Mouse (Mus musculus): ENCODE results near the gene B230217C12Rik.
A peak's percentile ranks its signal among the peaks of the same experiment; 100 is the strongest.
"Not testable (repeated sequence)": the region's sequence is repeated elsewhere in the genome, so short reads cannot be mapped to it uniquely, and the experiment has no call there.

The B230217C12Rik gene

GRCm38 (mm10) chr11:97865421-97865820, 24.8 kb downstream of the B230217C12Rik start:
- DNase-seq (ENCODE audit: extremely low spot score, low spot score): no peak

- DNase-seq (ENCODE audit: extremely low spot score, low spot score): no peak
These were observed 25.7 kb downstream of the B230217C12Rik start for GRCm38 (mm10) chr11:97866091-97866888.

DNA sequence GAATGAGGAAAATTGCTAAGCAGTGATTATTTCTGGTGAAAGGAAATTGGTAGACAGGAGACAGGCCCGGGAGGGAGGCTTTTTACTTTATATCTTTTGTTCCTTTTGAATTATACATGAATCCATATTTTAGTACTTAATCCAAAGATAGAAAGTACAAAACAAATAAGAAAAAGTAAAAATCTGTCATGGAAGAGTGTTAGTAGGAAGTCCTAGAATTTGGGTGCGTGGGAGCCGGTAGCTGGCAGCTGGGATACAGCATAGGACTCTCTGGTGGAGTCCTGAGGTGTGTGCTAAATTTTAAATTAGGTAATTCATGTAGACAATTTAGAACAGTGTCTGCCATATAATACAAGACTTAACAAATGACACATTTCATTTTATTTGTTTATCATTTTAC, 27.0 kb downstream of the B230217C12Rik start:
- no peak for DNase-seq (ENCODE audit: extremely low spot score, low spot score)

DNA sequence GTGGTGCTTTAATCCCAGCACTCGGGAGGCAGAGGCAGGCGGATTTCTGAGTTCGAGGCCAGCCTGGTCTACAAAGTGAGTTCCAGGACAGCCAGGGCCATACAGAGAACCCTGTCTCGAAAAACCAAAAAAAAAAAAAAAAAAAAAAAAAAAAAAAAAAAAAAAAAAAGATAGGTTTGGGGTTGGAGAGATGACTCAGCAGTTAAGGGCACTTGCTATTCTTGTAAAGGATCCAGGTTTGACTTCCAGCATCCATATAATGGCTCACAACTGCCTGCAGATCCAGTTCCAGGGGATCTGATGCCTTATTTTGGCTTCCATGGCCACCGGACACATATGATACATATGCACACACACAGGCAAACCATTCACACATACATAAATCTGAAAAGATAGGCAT, 31.8 kb downstream of the B230217C12Rik start:
- DNase-seq (ENCODE audit: extremely low spot score, low spot score): not testable (repeated sequence)

GRCm38 (mm10) chr11:97874396-97874795, 33.8 kb downstream of the B230217C12Rik start:
- DNase-seq (ENCODE audit: extremely low spot score, low spot score): no peak

DNA sequence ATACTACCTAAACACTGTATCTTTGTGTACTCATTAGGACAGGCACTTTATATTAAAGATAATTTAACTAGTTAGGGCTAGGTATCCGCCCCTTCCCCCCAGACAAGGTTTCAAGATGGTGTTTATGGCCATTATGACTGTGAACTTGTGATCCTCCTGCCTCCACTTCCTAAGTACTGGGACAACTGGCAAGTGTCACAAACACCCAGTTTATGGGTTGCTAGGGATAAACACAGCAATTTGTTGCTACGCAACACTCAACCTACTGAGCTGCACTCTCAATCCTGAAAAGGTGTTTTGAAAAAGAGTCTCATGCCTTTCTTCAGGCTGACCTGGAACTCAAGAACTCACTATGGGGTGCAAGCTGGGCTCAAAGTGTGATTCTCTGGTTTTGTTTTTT, 36.8 kb downstream of the B230217C12Rik start:
- DNase-seq (ENCODE audit: extremely low spot score, low spot score): no peak

- DNase-seq (ENCODE audit: extremely low spot score, low spot score): no peak
These were observed 39.8 kb downstream of the B230217C12Rik start for GRCm38 (mm10) chr11:97880362-97880761.

DNA sequence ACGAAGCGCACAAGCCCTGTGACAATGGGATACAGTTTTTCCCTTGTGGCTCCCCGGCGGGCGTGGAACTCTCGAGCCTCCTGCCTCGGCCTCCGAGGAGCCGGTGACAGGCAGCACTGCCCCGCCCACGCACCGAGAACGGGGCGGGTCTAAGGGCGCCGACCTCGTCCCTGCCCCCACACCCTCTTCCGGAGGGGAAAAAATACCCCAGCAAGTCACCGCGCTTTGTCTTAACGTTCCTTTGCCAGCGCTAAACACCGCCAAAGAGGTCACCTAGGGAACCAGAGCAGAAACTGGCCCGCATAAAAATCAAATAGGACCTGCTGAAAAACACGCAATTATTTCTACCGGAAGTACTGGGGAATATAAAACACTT, 43.0 kb downstream of the B230217C12Rik start:
- DNase-seq (ENCODE audit: extremely low spot score, low spot score): peak; percentile 78

DNA sequence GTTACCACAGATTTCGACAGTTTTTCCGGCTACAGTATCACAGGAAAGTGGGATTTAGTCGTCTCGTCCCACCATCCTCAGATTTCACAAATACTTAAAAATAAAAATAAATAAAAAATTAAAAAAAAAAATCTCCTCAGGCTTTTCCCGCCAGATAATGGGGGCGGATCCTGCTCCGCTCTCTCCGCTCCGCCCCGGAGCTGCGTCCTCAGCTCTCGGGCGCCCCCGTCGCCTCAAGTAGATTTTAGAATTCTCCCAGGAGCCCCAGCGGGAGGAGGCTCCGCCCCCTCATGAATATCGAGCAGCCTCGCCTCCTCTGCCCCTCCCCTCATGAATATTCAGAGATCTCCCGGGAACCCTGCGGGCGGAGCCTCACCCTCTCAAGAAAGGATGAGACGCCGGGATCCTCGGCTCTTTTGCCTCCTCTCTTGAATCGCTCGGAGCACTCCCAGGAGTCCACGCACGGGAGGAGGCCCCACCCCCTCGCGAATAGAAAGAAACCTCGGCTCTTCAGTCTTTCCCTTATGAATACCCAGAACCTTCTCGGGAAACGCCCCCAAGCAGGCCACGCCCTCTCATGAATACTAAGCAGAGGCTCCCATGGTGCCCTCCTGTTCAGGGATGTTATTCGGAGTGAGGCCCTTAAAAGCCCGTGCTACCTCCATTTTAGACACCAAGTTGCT, 43.5 kb downstream of the B230217C12Rik start, which contains the start of gene Fbxo47:
Fbxo47 (minus strand) TSS at position 237 of the 683 bp plus-strand sequence.
- peak; percentile 94 for DNase-seq (ENCODE audit: extremely low spot score, low spot score)

DNA sequence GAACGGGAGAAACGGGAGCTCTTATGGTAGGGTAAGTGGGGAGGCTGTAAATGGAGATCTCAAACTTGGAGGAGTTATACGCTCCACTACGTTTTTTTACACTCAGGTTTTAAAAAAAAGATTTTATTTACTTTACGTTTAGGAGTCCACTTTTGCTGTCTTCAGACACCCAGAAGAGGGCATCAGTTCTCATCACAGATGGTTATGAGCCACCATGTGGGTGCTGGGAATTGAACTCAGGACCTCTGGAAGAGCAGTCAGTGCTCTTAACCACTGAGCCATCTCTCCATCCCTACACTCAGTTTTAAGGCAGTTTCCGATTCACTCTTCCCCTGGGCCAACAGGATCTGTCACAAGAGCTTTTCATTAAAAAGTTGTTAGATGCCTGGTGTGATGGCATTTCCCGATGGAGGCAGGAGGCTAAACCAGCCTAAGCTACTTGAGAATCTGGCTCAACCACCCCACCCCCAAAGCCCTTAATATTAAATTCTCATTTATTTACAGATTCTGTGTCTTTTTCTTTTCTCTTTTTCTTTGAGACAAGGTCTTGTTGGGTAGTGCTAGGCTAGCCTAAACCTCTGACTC, 44.1 kb downstream of the B230217C12Rik start:
- DNase-seq (ENCODE audit: extremely low spot score, low spot score): no peak

- DNase-seq (ENCODE audit: extremely low spot score, low spot score): no peak
These were observed 44.8 kb downstream of the B230217C12Rik start for GRCm38 (mm10) chr11:97885296-97885915.

GRCm38 (mm10) chr11:97891821-97892220, 51.2 kb downstream of the B230217C12Rik start:
- no peak for DNase-seq (ENCODE audit: extremely low spot score, low spot score)

Measured in neural tube, embryonic 10.5 days (tissue).